Mouse (Mus musculus) small intestine, adult 2 months (tissue): Measurements from ENCODE around the gene Acsl3.

Experiments used
- CTCF ChIP-seq: fragments of 200-500 bp; IDR thresholded peaks from 2 replicates; pipeline ENCODE4 v1.5.1; 2012; ENCODE audit warnings: low read depth, mild to moderate bottlenecking, control low read depth, inconsistent platforms, low read length, moderate library complexity, mixed read lengths; ENCODE audit not compliant: insufficient replicate concordance, insufficient read length; ENCODE audit errors: extremely low read depth
- POLR2A ChIP-seq: fragments of 200-500 bp; IDR thresholded peaks from 2 replicates; pipeline ENCODE4 v1.6.1; 2012; ENCODE audit warnings: low read depth, mild to moderate bottlenecking, control low read depth, inconsistent platforms, low read length, moderate library complexity

DNA sequence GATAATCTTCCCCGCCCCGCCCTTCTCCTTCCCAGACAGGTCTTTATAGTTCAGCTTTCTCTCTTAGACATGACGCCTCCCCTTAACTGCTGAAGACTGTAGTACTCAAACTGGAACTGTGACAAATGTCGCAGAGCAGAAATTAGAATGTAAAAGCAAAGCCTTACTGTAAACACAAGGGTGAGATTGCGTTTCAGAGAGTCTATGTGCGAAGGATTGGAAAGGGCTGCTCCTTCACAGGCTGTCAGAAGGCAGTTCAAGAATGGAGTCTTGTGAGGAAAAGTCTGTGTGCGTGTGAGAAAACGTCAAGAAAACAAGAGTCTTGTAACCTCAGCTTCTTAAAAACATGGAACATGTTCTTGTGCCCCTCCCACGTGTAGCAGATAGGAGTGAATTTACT, 74.7 kb downstream of the Acsl3 start:
- no peak for TF ChIP-seq CTCF
- TF ChIP-seq POLR2A: no peak
